Mouse (Mus musculus): ENCODE measurements around the gene Arf1.
"Not testable (repeated sequence)": the region's sequence is repeated elsewhere in the genome, so short reads cannot be mapped to it uniquely, and the experiment has no call there.

Arf1 gene

DNA sequence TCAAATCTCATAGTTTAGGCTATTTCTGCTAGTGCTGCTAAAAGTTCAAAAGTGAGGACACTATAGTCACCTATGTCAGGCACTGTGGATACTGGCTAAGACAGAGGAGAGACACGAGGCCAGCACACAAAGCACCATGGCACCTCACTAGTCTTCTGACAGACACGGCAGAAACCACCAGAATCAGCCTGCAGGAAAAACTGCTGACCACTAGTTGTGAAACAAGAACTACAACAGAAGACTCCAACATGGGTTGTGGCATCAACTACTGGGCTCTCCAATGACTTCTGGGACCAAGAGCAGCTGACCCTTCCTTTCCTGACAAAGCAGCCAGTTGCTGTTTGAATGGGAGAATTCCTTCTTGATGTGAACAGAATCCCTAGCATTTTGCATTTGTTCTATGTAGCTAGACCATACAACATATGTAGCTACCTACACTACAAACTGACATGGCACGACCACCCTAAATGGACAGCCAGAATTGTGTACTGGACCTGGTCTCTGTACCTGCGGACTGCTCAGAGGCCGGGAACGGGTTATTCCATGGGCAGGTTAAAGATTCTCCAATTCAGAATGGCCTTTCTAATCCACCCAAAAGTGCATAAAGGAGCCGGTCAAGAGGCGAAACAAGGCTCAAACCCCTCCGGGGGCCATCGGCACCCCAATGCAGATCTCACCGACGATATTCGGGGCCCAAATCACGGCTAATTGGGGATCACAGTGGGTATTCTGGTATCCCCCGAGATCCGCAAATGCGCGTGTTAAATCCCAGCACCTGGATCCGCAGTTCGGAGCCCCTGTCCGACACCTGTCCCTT, 1.1 kb downstream of the Arf1 start:
- DNase-seq (ENCODE audit: low spot score): no peak

GRCm38 (mm10) chr11:59226251-59226650, 1.8 kb downstream of the Arf1 start:
- no peak for DNase-seq (ENCODE audit: low spot score)

GRCm38 (mm10) chr11:59225167-59225566, 2.9 kb downstream of the Arf1 start:
- DNase-seq (ENCODE audit: low spot score): no peak

DNA sequence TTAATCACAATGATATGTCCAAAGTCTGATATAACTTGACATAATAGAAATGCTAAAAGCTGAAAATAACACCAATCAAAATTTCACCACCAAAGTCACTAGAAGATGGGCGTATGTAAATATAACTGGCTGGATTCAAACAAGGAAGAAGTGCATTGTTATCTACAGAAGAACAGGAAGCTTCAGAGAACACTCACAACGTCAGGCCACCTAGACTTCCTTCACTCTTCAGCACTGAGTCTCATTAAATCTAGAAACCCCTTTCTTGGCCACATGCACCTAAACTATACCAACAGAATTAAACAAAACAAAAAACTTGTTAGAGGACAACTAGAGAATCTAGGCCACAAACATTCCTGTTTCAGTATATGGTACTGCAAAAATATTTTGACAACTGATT, 3.6 kb downstream of the Arf1 start:
- DNase-seq (ENCODE audit: low spot score): no peak

- no peak for DNase-seq (ENCODE audit: low spot score)
Observed at GRCm38 (mm10) chr11:59224025-59224424, 4.0 kb downstream of the Arf1 start.

- no peak for DNase-seq (ENCODE audit: low spot score)
Observed at GRCm38 (mm10) chr11:59222306-59222705, 5.8 kb downstream of the Arf1 start.

GRCm38 (mm10) chr11:59221604-59222003, 6.5 kb downstream of the Arf1 start:
- no peak for DNase-seq (ENCODE audit: low spot score)

GRCm38 (mm10) chr11:59219064-59219463, 9.0 kb downstream of the Arf1 start:
- no peak for DNase-seq (ENCODE audit: low spot score)

DNA sequence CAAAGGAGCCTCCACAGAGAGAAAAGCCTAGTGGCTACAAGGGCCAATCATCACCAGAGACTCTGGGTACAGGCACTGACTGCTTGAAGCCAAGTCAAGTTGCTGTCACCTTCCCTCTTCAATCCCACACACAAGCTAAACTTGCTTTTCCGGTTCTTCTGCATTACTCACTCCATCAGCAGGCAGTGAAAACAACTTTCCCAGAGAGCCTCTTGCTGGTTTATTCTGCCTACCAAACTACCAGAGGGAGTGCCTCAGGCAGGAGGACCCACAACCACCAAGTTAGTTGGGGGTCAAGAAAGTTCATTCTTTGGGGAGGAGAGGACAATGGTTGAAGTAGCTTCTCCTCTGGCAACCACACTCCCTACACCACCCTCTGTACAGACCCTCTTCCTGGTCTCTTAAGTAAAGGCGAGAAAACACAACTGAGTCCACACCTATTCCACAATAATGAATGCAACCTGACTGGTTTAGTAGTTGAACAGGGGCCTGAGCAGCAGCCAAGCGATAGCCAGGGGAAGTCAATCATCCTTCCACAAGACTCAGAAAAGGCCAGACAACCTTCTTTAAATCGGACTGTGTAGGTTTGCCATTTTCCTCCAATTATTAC, 9.6 kb downstream of the Arf1 start:
- DNase-seq (ENCODE audit: low spot score): no peak

GRCm38 (mm10) chr11:59216955-59217354, 11.1 kb downstream of the Arf1 start:
- no peak for DNase-seq (ENCODE audit: low spot score)

DNA sequence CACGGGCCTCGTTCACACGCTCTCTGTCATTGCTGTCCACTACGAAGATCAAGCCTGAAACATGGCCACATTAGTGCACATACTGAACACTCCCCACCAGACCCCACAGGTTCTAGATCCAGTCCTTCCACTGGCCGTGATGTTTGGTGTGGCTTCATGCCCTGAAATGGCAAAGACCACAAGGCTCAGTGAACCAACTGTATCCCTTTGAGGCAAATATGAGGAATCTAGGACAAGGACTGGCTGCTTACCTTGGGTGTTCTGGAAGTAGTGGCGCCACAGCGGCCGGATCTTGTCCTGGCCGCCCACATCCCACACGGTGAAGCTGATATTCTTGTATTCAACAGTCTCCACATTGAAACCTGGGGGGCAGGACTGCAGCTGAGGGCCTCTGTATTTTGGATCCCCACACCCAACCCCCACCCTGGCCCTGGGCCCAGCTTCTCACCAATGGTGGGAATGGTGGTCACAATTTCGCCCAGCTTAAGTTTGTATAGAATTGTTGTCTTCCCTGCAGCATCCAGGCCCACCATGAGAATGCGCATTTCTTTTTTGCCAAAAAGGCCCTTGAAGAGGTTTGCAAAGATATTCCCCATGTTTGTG, 15.1 kb downstream of the Arf1 start:
- no peak for DNase-seq (ENCODE audit: low spot score)

GRCm38 (mm10) chr11:59212320-59212719, 15.8 kb downstream of the Arf1 start:
- DNase-seq (ENCODE audit: low spot score): not testable (repeated sequence)

GRCm38 (mm10) chr11:59211561-59211960, 16.5 kb downstream of the Arf1 start:
- not testable (repeated sequence) for DNase-seq (ENCODE audit: low spot score)

DNA sequence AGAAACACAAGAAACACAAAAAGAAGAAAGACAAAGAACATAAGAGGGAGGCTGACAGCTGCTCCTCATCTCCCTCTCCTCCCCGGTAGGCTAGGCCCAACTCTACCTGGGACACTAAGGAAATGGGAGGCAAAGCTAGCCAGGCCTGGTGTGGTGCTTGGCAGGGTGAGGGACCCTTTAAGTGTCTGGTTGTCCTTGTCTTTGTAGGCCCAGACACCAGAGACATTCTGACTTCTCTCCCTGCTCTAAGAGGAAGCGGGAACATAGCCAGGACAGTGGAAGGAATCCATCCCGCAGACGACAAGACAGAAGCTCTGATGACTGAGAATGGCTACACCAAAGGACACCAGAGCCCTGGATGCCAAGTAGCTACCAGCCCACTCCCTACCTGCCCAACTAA, 18.1 kb downstream of the Arf1 start:
- DNase-seq (ENCODE audit: low spot score): no peak

- no peak for DNase-seq (ENCODE audit: low spot score)
Observed at GRCm38 (mm10) chr11:59209580-59209979, 18.5 kb downstream of the Arf1 start.

DNA sequence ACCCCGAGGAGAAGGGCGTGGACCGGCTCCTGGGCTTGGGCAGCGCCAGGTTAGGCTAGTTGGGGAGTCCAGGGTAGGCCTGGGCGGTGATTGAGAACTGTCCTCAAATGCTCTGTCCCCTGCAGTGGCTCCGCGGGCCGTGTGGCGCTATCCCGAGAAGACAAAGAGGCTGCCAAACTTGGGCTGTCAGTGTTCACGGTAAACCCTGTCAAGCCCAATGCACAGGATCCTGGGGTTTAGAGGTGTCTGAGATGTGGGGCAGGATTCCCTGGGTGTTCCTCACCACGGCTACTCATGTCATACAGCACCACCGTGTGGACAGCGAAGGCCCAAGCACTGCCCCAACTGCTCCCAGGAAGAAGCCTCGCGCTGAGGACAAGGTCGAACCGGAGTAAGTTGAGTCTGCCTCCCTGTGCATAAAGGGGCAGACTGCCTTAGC, 19.0 kb downstream of the Arf1 start:
- DNase-seq (ENCODE audit: low spot score): peak; percentile 70

DNA sequence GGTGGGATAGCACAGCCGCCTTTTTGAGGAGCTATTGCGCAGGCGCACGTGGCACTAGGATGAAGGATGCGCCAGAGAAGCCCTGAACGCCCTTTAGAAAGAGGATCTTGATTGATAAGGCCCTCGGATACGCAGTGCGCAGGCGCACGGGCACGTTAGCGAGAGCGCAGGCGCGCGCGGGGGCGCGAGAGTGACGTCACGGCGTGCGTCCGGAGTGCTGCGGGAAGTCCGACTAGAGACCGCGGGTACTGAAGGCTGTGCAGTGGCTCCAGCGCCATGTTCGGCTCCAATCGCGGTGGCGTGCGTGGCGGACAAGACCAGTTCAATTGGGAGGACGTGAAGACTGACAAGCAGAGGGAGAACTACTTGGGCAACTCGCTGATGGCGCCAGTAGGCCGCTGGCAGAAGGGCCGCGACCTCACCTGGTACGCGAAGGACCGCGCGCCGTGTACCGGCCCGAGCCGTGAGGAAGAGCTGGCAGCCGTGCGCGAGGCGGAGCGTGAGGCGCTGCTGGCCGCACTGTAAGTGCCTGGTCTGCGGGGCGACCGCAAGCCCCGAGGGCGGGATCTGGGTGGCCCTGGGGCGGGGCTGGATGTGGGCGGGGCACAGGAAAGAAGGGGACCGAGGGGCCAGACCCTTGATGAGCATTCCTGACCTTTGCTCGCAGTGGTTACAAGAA, 19.8 kb downstream of the Arf1 start, which contains the start of gene 2310033P09Rik:
2310033P09Rik (plus strand) TSS at position 169 of the 679 bp plus-strand sequence.
- DNase-seq (ENCODE audit: low spot score): peak; percentile 92

DNA sequence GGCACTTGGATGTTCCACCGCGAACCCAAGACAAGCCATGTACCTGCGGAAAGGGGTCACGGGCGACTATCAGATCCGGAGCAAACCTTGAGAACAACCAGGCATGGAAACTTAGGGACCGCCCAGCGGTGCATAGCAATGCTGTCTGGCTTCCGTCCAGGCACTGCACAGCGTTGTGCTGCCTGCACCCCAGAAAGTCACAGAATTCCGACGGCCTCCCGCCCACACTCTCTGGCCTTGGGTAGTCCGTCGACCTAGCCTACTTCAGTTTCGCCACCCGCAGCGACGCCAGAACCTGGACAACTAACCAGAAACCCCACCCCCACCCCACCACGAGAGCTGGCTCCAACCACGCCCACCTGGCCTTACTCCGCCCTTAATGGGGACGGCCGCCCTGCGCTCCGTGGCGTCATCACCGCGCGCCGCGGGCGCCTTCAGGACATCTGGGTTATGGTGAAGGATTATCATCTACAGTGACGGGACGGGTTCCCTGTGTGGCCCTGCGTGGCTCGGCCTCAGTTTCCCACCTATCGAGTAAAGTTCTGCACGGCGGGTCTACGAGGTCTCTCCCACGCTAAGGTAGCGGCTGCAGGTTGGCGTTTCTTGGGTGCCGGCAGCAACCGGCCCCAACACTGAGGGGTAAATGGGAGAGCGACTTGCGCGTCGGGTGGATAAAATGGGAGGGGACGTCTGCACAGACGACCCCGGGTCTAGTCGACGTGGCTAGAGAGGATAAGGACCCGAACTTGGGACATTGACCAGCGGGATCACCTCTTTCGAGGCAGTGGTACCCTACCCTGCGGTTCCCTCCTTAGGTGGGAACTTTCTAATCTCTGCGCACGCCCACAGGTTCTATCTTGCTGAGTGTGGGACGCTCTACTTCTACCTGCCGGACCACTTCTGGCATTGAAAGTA, 25.7 kb downstream of the Arf1 start, which contains the start of gene Mrpl55:
Mrpl55 (plus strand) TSS at position 406 of the 915 bp plus-strand sequence.
- DNase-seq (ENCODE audit: low spot score): peak; percentile 93

DNA sequence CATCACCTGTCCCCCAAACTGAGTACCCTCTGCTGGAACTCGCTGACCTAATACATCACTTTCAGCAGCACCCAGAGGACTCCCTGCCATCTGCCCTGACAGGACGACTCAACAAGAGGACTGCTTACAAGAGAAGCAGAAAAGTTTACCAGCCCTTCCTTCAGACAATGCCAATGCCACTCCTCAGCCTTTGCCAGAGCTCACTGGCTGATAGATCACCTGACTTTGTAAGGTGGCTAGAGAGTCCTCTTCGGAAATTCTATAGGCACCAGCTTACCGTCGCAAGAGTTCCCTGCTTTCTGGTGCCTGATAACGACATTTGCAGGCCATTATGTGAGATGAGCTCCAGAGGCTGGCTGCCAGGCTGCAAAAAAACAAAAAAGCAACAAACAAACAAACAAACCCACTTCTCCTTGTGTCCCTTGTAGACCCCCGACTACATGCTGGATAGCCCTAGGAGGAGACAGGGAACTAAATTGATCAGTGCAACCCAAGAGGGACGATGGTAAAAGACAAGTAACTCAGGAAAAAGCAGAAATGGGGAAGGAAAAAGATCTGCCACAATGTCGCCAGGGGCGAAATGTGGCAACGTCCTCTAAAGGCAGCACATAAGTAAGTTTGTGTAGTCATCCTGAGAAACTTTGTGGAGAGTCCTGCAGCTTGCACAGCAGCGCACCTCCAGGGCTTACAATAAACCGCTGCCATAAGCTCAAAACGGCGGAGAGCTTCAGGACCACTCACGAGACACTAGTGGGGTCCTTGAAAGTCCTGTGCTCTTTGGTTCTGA, 26.7 kb downstream of the Arf1 start:
- DNase-seq (ENCODE audit: low spot score): no peak

- DNase-seq (ENCODE audit: low spot score): no peak
Observed at GRCm38 (mm10) chr11:59196230-59196629, 31.8 kb downstream of the Arf1 start.

DNA sequence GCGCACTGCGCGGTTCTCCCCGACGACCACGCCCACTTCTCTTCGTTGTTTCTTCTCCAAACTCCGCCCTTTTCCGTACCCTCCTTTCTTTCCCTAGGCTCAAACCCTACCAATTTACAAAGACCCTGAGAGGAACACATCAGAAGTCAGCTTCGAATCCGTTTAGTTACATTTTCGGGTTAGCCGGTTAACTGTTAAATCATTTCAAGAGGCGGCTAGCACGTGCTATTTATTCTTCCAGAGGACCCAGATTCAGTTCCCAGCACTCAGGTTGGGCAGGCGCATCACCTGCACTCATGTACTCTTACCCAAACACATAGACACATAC, 36.0 kb downstream of the Arf1 start, which contains the start of gene Guk1:
Guk1 (minus strand) TSS at position 154 of the 328 bp plus-strand sequence.
- DNase-seq (ENCODE audit: low spot score): no peak

Measured in testis, postnatal 14 days (tissue).